Mouse (Mus musculus): ENCODE measurements at regions not wholly inside any gene's neighbourhood (a gene's known extent, or its start where the extent isn't known, plus 50 kb on each side); places are given as distances from the start of the nearest gene placed in this dataset.

- peak; percentile 78 for DNase-seq (ENCODE audit: low spot score)
These were observed 612.0 kb downstream of the Bcl11a start for GRCm38 (mm10) chr11:24689807-24690333.

GRCm38 (mm10) chr11:24693926-24694325 is 616.1 kb downstream of the Bcl11a start:
- DNase-seq (ENCODE audit: low spot score) = no peak

GRCm38 (mm10) chr11:24695010-24695720 is 617.3 kb downstream of the Bcl11a start:
- no peak for DNase-seq (ENCODE audit: low spot score)

- no peak for DNase-seq (ENCODE audit: low spot score)
These were observed 618.7 kb downstream of the Bcl11a start for GRCm38 (mm10) chr11:24696561-24696960.

GRCm38 (mm10) chr11:24708790-24709189 is 630.9 kb downstream of the Bcl11a start:
- no peak for DNase-seq (ENCODE audit: low spot score)

- no peak for DNase-seq (ENCODE audit: low spot score)
These were observed 638.9 kb downstream of the Bcl11a start for GRCm38 (mm10) chr11:24716539-24717287.

GRCm38 (mm10) chr11:24724259-24724937 is 646.5 kb downstream of the Bcl11a start:
- no peak for DNase-seq (ENCODE audit: low spot score)

- no peak for DNase-seq (ENCODE audit: low spot score)
These were observed 648.5 kb downstream of the Bcl11a start for GRCm38 (mm10) chr11:24726331-24726730.

GRCm38 (mm10) chr11:24727404-24727803 is 649.5 kb downstream of the Bcl11a start:
- DNase-seq (ENCODE audit: low spot score) = no peak

GRCm38 (mm10) chr11:24731431-24731830 is 653.6 kb downstream of the Bcl11a start:
- no peak for DNase-seq (ENCODE audit: low spot score)

- no peak for DNase-seq (ENCODE audit: low spot score)
These were observed 661.9 kb downstream of the Bcl11a start for GRCm38 (mm10) chr11:24739710-24740255.

GRCm38 (mm10) chr11:24740466-24740865 is 662.6 kb downstream of the Bcl11a start:
- no peak for DNase-seq (ENCODE audit: low spot score)

GRCm38 (mm10) chr11:24742561-24742960 is 664.7 kb downstream of the Bcl11a start:
- DNase-seq (ENCODE audit: low spot score) = no peak

- no peak for DNase-seq (ENCODE audit: low spot score)
These were observed 665.6 kb downstream of the Bcl11a start for GRCm38 (mm10) chr11:24743439-24743838.

GRCm38 (mm10) chr11:24745841-24746240 is 668.0 kb downstream of the Bcl11a start:
- DNase-seq (ENCODE audit: low spot score) = no peak

- DNase-seq (ENCODE audit: low spot score) = no peak
These were observed 672.4 kb downstream of the Bcl11a start for GRCm38 (mm10) chr11:24750144-24750779.

- no peak for DNase-seq (ENCODE audit: low spot score)
These were observed 680.3 kb downstream of the Bcl11a start for GRCm38 (mm10) chr11:24758130-24758529.

- DNase-seq (ENCODE audit: low spot score) = no peak
These were observed 705.6 kb downstream of the Bcl11a start for GRCm38 (mm10) chr11:24783470-24783869.

- DNase-seq (ENCODE audit: low spot score) = no peak
These were observed 711.3 kb downstream of the Bcl11a start for GRCm38 (mm10) chr11:24789120-24789519.

GRCm38 (mm10) chr11:24795510-24796211 is 717.8 kb downstream of the Bcl11a start:
- DNase-seq (ENCODE audit: low spot score) = no peak

GRCm38 (mm10) chr11:24804623-24805023 is 726.8 kb downstream of the Bcl11a start:
- DNase-seq (ENCODE audit: low spot score) = peak; percentile 47
